Mouse (Mus musculus) forebrain, postnatal 0 days (tissue): ENCODE results near the gene Olfr612. TPM values are rescaled to one million over a fixed set of nuclear protein-coding genes. Genes with fewer than 3 reads are reported as not detected.

Source experiments
- ATAC-seq: fragments of 200-750 bp; cut with Nextera tagmentation; 2 replicates; pipeline ENCODE4 v1.8.0; 2017; ENCODE audit warnings: mild to moderate bottlenecking, moderate library complexity
- DNase-seq: peaks from one replicate; pipeline ENCODE4 v3.0.0-alpha.2; 2015
- H3K27ac ChIP-seq: fragments of 300-500 bp; sonication (generic); 2 replicates; pipeline ENCODE4 v1.5.1; 2014; ENCODE audit warnings: low read depth, mild to moderate bottlenecking, antibody characterized with exemption, low read length, moderate library complexity, mixed read lengths
- H3K27me3 ChIP-seq: fragments of 300-500 bp; sonication (generic); 2 replicates; pipeline ENCODE4 v1.6.1; 2014; ENCODE audit warnings: mild to moderate bottlenecking, low read length, mixed read lengths; ENCODE audit not compliant: insufficient read depth
- H3K36me3 ChIP-seq: fragments of 300-500 bp; sonication (generic); 2 replicates; pipeline ENCODE4 v1.6.1; 2014; ENCODE audit warnings: mild to moderate bottlenecking, moderate library complexity; ENCODE audit not compliant: insufficient read depth
- H3K4me1 ChIP-seq: fragments of 300-500 bp; sonication (generic); 2 replicates; pipeline ENCODE4 v1.6.1; 2014; ENCODE audit warnings: antibody characterized with exemption; ENCODE audit not compliant: insufficient read depth
- H3K4me2 ChIP-seq: fragments of 300-500 bp; sonication (generic); 2 replicates; pipeline ENCODE4 v1.6.1; 2014; ENCODE audit warnings: low read depth, mild to moderate bottlenecking, moderate library complexity
- H3K4me3 ChIP-seq: fragments of 300-500 bp; sonication (generic); 2 replicates; pipeline ENCODE4 v1.5.1; 2014; ENCODE audit warnings: low read depth, low read length, mixed read lengths
- H3K9ac ChIP-seq: fragments of 300-500 bp; sonication (generic); 2 replicates; pipeline ENCODE4 v1.6.1; 2014; ENCODE audit warnings: mild to moderate bottlenecking
- H3K9me3 ChIP-seq: fragments of 300-500 bp; sonication (generic); 2 replicates; pipeline ENCODE4 v1.6.1; 2016; ENCODE audit warnings: low read length
- CTCF ChIP-seq: sonication (generic); IDR thresholded peaks from 2 replicates; pipeline ENCODE4 v1.5.1; 2016; ENCODE audit warnings: antibody characterized with exemption, control low read depth, low read depth
- WGBS: fragments of 180-500 bp; shearing (Covaris S2); extraction: QIAGEN DNeasy Blood & Tissue Kit; methylation state at CpG from one replicate; pipeline ENCODE4 v1.1.7; 2014; 5-methylcytosine and 5-hydroxymethylcytosine counted together
- microRNA-seq, 2 experiments: library from miRNA; unstranded; fragments of <30 nt; microRNA quantifications; one replicate each; pipeline ENCODE4; 2016
- polyA plus RNA-seq: library from polyadenylated mRNA; unstranded; fragments of >200 nt; fragmentation: Nextera tagmentation; extraction: Ambion mirVana; gene quantifications from 2 replicates; pipeline ENCODE4 v1.2.1, GENCODE M21; 2015
- total RNA-seq: library from RNA; depleted of rRNA; stranded (reverse); fragments of >200 nt; gene quantifications from 2 replicates; pipeline ENCODE4 v1.2.3, GENCODE M21; 2014; rRNA removed

Olfr612 gene
- total and polyA plus RNA-seq, 2 experiments from 2014 or later = not detected

GRCm38 (mm10) chr7:103512022-103512421 is 30.5 kb downstream of the Olfr612 start, which contains the start of gene Olfr610:
Olfr610 (minus strand) TSS chr7:103512122.
- Histone ChIP-seq H3K4me2 (no peak within 1 kb of the TSS), H3K4me1 (no peaks in the 10 kb centered on the region), H3K27ac (no peak within 1 kb of the TSS), H3K9me3 (no peaks in the 10 kb centered on the region), H3K27me3 (no peaks in the 10 kb centered on the region), H3K9ac (no peak within 1 kb of the TSS), H3K4me3 (no peak within 1 kb of the TSS), H3K36me3 (no peaks in the 10 kb centered on the region)
- no peak for TF ChIP-seq CTCF
- DNase-seq = no peak
- ATAC-seq = no peak
- WGBS = 87% methylated on average over 2 of the region's 2 CpGs

DNA sequence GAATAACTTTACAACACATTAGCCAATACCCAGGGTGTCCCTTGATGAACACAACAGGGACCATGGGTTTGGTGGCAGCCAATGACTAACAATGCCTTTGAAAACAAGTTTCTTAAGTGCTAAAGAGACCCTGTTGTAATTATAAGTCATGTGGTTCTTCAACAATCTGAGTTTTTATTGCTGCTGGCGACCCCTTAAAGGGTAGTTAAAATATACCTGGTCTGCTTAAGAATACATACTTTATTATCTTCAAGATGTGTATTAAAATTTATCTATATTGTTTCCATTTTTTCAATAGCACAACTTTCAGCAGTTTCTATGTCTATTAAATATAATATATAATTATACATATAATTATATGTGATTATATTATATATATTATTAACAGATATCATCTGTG is 44.6 kb downstream of the Olfr612 start, which contains the start of gene Olfr609:
TSS of gene Olfr609 (minus strand) at position 101 of the 400 bp plus-strand sequence.
- Histone ChIP-seq H3K4me2 (no peak within 1 kb of the TSS), H3K36me3 (no peaks in the 10 kb centered on the region), H3K4me1 (no peaks in the 10 kb centered on the region), H3K27ac (no peak within 1 kb of the TSS), H3K4me3 (no peak within 1 kb of the TSS), H3K9ac (no peak within 1 kb of the TSS), H3K27me3 (no peaks in the 10 kb centered on the region), H3K9me3 (no peaks in the 10 kb centered on the region)
- ATAC-seq (no peak), DNase-seq (no peak)
- no peak for TF ChIP-seq CTCF
- 65% methylated on average over 1 of the region's 1 CpGs for WGBS

Small RNA genes lying within 50 kb of the gene (microRNA-seq; reads per million reads assigned to microRNA genes)
- 0 reads per million in 2 experiments for gene Gm26506

Other genes with a start within 250 kb of the Olfr612 start
Only the 30 nearest of the 33 such genes appear.
- gene Olfr597, start 226.4 kb downstream of the Olfr612 start, total RNA-seq = 0.24 TPM in 1 of 2 replicates, not detected in the other
- gene Olfr597, start 226.4 kb downstream of the Olfr612 start, polyA plus RNA-seq = not detected in 2 replicates
- gene Olfr598, start 219.1 kb downstream of the Olfr612 start, total RNA-seq = not detected in 2 replicates
- not detected in 2 replicates for gene Olfr598, start 219.1 kb downstream of the Olfr612 start, polyA plus RNA-seq
- gene Olfr599, start 206.8 kb downstream of the Olfr612 start, total RNA-seq = not detected in 2 replicates
- gene Olfr599, start 206.8 kb downstream of the Olfr612 start, polyA plus RNA-seq = not detected in 2 replicates
- gene Olfr600, start 193.0 kb downstream of the Olfr612 start, total RNA-seq = not detected in 2 replicates
- not detected in 2 replicates for gene Olfr600, start 193.0 kb downstream of the Olfr612 start, polyA plus RNA-seq
- gene Olfr601, start 180.1 kb downstream of the Olfr612 start, total RNA-seq = not detected in 2 replicates
- not detected in 2 replicates for gene Olfr601, start 180.1 kb downstream of the Olfr612 start, polyA plus RNA-seq
- not detected in 2 replicates for gene Olfr603, start 156.5 kb downstream of the Olfr612 start, total RNA-seq
- not detected in 2 replicates for gene Olfr603, start 156.5 kb downstream of the Olfr612 start, polyA plus RNA-seq
- gene Usp17lc, start 127.6 kb downstream of the Olfr612 start, total RNA-seq = not detected in 2 replicates
- gene Usp17lc, start 127.6 kb downstream of the Olfr612 start, polyA plus RNA-seq = not detected in 2 replicates
- not detected in 2 replicates for gene Olfr605, start 97.3 kb downstream of the Olfr612 start, total RNA-seq
- gene Olfr605, start 97.3 kb downstream of the Olfr612 start, polyA plus RNA-seq = not detected in 2 replicates
- gene Olfr606, start 93.7 kb downstream of the Olfr612 start, total RNA-seq = not detected in 2 replicates
- not detected in 2 replicates for gene Olfr606, start 93.7 kb downstream of the Olfr612 start, polyA plus RNA-seq
- not detected in 2 replicates for gene Olfr607, start 78.6 kb downstream of the Olfr612 start, total RNA-seq
- not detected in 2 replicates for gene Olfr607, start 78.6 kb downstream of the Olfr612 start, polyA plus RNA-seq
- not detected in 2 replicates for gene Olfr608, start 72.8 kb downstream of the Olfr612 start, total RNA-seq
- not detected in 2 replicates for gene Olfr608, start 72.8 kb downstream of the Olfr612 start, polyA plus RNA-seq
- gene Olfr609, start 44.7 kb downstream of the Olfr612 start, total RNA-seq = not detected in 2 replicates
- gene Olfr609, start 44.7 kb downstream of the Olfr612 start, polyA plus RNA-seq = not detected in 2 replicates
- not detected in 2 replicates for gene Olfr610, start 30.6 kb downstream of the Olfr612 start, total RNA-seq
- not detected in 2 replicates for gene Olfr610, start 30.6 kb downstream of the Olfr612 start, polyA plus RNA-seq
- gene Olfr611, start 21.9 kb downstream of the Olfr612 start, total RNA-seq = not detected in 2 replicates
- not detected in 2 replicates for gene Olfr611, start 21.9 kb downstream of the Olfr612 start, polyA plus RNA-seq
- gene Olfr613, start 5.4 kb upstream of the Olfr612 start, total RNA-seq = not detected in 2 replicates
- not detected in 2 replicates for gene Olfr613, start 5.4 kb upstream of the Olfr612 start, polyA plus RNA-seq
- not detected in 2 replicates for gene Olfr615, start 13.4 kb upstream of the Olfr612 start, total RNA-seq
- not detected in 2 replicates for gene Olfr615, start 13.4 kb upstream of the Olfr612 start, polyA plus RNA-seq
- gene Olfr616, start 26.4 kb upstream of the Olfr612 start, total RNA-seq = not detected in 2 replicates
- gene Olfr616, start 26.4 kb upstream of the Olfr612 start, polyA plus RNA-seq = not detected in 2 replicates
- gene Olfr617, start 30.3 kb upstream of the Olfr612 start, total RNA-seq = not detected in 2 replicates
- not detected in 2 replicates for gene Olfr617, start 30.3 kb upstream of the Olfr612 start, polyA plus RNA-seq
- not detected in 2 replicates for gene Olfr618, start 47.4 kb upstream of the Olfr612 start, total RNA-seq
- gene Olfr618, start 47.4 kb upstream of the Olfr612 start, polyA plus RNA-seq = not detected in 2 replicates
- not detected in 2 replicates for gene Olfr619, start 57.9 kb upstream of the Olfr612 start, total RNA-seq
- not detected in 2 replicates for gene Olfr619, start 57.9 kb upstream of the Olfr612 start, polyA plus RNA-seq
- gene Olfr620, start 69.8 kb upstream of the Olfr612 start, total RNA-seq = not detected in 2 replicates
- not detected in 2 replicates for gene Olfr620, start 69.8 kb upstream of the Olfr612 start, polyA plus RNA-seq
- gene Olfr622, start 100.0 kb upstream of the Olfr612 start, total RNA-seq = not detected in 2 replicates
- gene Olfr622, start 100.0 kb upstream of the Olfr612 start, polyA plus RNA-seq = not detected in 2 replicates
- gene Olfr623, start 121.0 kb upstream of the Olfr612 start, total RNA-seq = not detected in 2 replicates
- gene Olfr623, start 121.0 kb upstream of the Olfr612 start, polyA plus RNA-seq = not detected in 2 replicates
- gene Olfr624, start 128.5 kb upstream of the Olfr612 start, total RNA-seq = not detected in 2 replicates
- not detected in 2 replicates for gene Olfr624, start 128.5 kb upstream of the Olfr612 start, polyA plus RNA-seq
- gene Olfr625-ps1, start 140.0 kb upstream of the Olfr612 start, total RNA-seq = not detected in 2 replicates
- gene Olfr625-ps1, start 140.0 kb upstream of the Olfr612 start, polyA plus RNA-seq = not detected in 2 replicates
- gene Olfr243, start 172.0 kb upstream of the Olfr612 start, total RNA-seq = not detected in 2 replicates
- gene Olfr243, start 172.0 kb upstream of the Olfr612 start, polyA plus RNA-seq = not detected in 2 replicates
- gene Olfr628, start 187.7 kb upstream of the Olfr612 start, total RNA-seq = not detected in 2 replicates
- not detected in 2 replicates for gene Olfr628, start 187.7 kb upstream of the Olfr612 start, polyA plus RNA-seq
- gene Olfr629, start 202.2 kb upstream of the Olfr612 start, total RNA-seq = not detected in 2 replicates
- not detected in 2 replicates for gene Olfr629, start 202.2 kb upstream of the Olfr612 start, polyA plus RNA-seq
- gene Olfr630, start 214.6 kb upstream of the Olfr612 start, total RNA-seq = not detected in 2 replicates
- gene Olfr630, start 214.6 kb upstream of the Olfr612 start, polyA plus RNA-seq = not detected in 2 replicates
- not detected in 2 replicates for gene Olfr69, start 228.9 kb upstream of the Olfr612 start, total RNA-seq
- not detected in 2 replicates for gene Olfr69, start 228.9 kb upstream of the Olfr612 start, polyA plus RNA-seq